Mouse (Mus musculus) layer of hippocampus, adult 18-20 months (tissue): ENCODE measurements at regions not wholly inside any gene's neighbourhood (a gene's known extent, or its start where the extent isn't known, plus 50 kb on each side); places are given as distances from the start of the nearest gene placed in this dataset.

ENCODE experiments used
- DNase-seq, 2 experiments: peaks; one replicate each; pipeline ENCODE4 v3.0.0; 2022; ENCODE audit warnings: low spot score in 2 of 2

GRCm38 (mm10) chr1:166735545-166735944, 53.9 kb upstream of the Fmo9 start:
- DNase-seq, result no peak

GRCm38 (mm10) chr1:166738029-166738428, 56.4 kb upstream of the Fmo9 start:
- peak in 1 of 2 experiments; percentile 41 for DNase-seq

GRCm38 (mm10) chr1:166750236-166750635, 68.6 kb upstream of the Fmo9 start:
- DNase-seq, result peak; percentile 54 to 80

GRCm38 (mm10) chr1:166750777-166751176, 69.1 kb upstream of the Fmo9 start:
- no peak for DNase-seq

- DNase-seq, result no peak
These were observed 69.8 kb upstream of the Fmo9 start for GRCm38 (mm10) chr1:166751436-166751835.

- peak; percentile 9 to 52 for DNase-seq
These were observed 71.5 kb upstream of the Fmo9 start for GRCm38 (mm10) chr1:166752990-166753709.

- no peak for DNase-seq
These were observed 77.3 kb upstream of the Fmo9 start for GRCm38 (mm10) chr1:166758987-166759386.

- no peak for DNase-seq
These were observed 91.5 kb upstream of the Fmo9 start for GRCm38 (mm10) chr1:166773114-166773513.

- DNase-seq, result peak; percentile 22 to 67
These were observed 100.5 kb upstream of the Fmo9 start for GRCm38 (mm10) chr1:166782106-166782505.

GRCm38 (mm10) chr1:166787945-166788344, 106.3 kb upstream of the Fmo9 start:
- DNase-seq, result no peak

GRCm38 (mm10) chr1:166788824-166789399, 107.3 kb upstream of the Fmo9 start:
- no peak for DNase-seq

GRCm38 (mm10) chr1:166793052-166793716, 111.5 kb upstream of the Fmo9 start:
- DNase-seq, result no peak

- no peak for DNase-seq
These were observed 112.1 kb upstream of the Fmo9 start for GRCm38 (mm10) chr1:166793717-166794081.

- DNase-seq, result peak in 1 of 2 experiments; percentile 44
These were observed 113.1 kb upstream of the Fmo9 start for GRCm38 (mm10) chr1:166794622-166795244.

GRCm38 (mm10) chr1:166795613-166796012, 114.0 kb upstream of the Fmo9 start:
- no peak for DNase-seq

- DNase-seq, result peak; percentile 13 to 61
These were observed 114.8 kb upstream of the Fmo9 start for GRCm38 (mm10) chr1:166796362-166796925.

GRCm38 (mm10) chr1:166796931-166797330, 115.3 kb upstream of the Fmo9 start:
- peak; percentile 26 to 30 for DNase-seq

- DNase-seq, result no peak
These were observed 119.4 kb upstream of the Fmo9 start for GRCm38 (mm10) chr1:166800953-166801603.

GRCm38 (mm10) chr1:166801929-166802328, 120.3 kb upstream of the Fmo9 start:
- no peak for DNase-seq

- DNase-seq, result no peak
These were observed 122.3 kb upstream of the Fmo9 start for GRCm38 (mm10) chr1:166803928-166804327.

- DNase-seq, result no peak
These were observed 122.7 kb upstream of the Fmo9 start for GRCm38 (mm10) chr1:166804333-166804732.
